Mouse (Mus musculus) erythroblast, adult 5-6 weeks (primary cell): Measurements from ENCODE around the gene Ears2. TPM values are rescaled to one million over a fixed set of nuclear protein-coding genes. Genes with fewer than 3 reads are reported as not detected.

Source experiments
- ATAC-seq: replicated peaks from 2 replicates; pipeline ENCODE4 v1.8.0; 2016; ENCODE audit warnings: moderate number of reproducible peaks, mild to moderate bottlenecking, moderate TSS enrichment, inconsistent platforms; ENCODE audit not compliant: poor library complexity, low FRiP score, severe bottlenecking
- total RNA-seq, 2 experiments: library from RNA; stranded (forward) in 1 of 2; stranded (reverse) in 1 of 2; fragments of 150-400 nt in 1 of 2; fragments of 200-764, 138-1000 nt in 1 of 2; gene quantifications; 2 replicates each; pipeline versions ENCODE4 v1.2.3 to v1.2.4; 2015 to 2017; ENCODE audit warnings: low replicate concordance in 2 of 2

The Ears2 gene
- 0.42 TPM in 1 of 2 replicates, not detected in the other for total RNA-seq (2015; ENCODE audit: low replicate concordance)
- 0.43 and 0.56 TPM in 2 replicates for total RNA-seq (2017; ENCODE audit: low replicate concordance)

GRCm38 (mm10) chr7:122066945-122067516, at the start of gene Ears2, which contains the start of gene Ubfd1:
Ears2 (minus strand) TSS chr7:122067263.
Ubfd1 (plus strand) TSS chr7:122067175.
- ATAC-seq: peak; percentile 97

DNA sequence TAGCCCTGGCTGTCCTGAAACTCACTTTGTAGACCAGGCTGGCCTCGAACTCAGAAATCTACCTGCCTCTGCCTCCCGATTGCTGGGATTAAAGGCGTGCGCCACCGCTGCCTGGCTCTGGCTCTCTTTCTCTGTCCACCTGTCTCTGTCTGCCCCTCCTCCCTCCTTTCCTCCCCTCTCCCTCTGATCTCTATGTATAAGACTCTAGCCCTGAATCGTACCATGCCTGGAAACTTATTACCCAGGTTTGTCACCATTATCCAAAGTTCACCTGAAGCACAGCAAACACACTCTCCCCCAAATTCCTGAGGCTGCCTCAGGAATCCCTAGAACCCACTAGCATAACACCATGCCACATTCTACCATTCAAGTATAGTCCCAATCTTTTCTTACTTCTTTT, 41.1 kb upstream of the Ears2 start:
- ATAC-seq: no peak

- ATAC-seq: peak; percentile 98
These were observed 34.7 kb upstream of the Ears2 start, which contains the start of gene Ndufab1 for GRCm38 (mm10) chr7:122101747-122102244. Ndufab1 (minus strand) TSS chr7:122101886.

- peak; percentile 13; the same call in 1 of the 2 replicates for ATAC-seq
These were observed 34.1 kb upstream of the Ears2 start for GRCm38 (mm10) chr7:122101014-122101746.

- ATAC-seq: peak; percentile 85
These were observed 32.2 kb upstream of the Ears2 start for GRCm38 (mm10) chr7:122099222-122099621.

DNA sequence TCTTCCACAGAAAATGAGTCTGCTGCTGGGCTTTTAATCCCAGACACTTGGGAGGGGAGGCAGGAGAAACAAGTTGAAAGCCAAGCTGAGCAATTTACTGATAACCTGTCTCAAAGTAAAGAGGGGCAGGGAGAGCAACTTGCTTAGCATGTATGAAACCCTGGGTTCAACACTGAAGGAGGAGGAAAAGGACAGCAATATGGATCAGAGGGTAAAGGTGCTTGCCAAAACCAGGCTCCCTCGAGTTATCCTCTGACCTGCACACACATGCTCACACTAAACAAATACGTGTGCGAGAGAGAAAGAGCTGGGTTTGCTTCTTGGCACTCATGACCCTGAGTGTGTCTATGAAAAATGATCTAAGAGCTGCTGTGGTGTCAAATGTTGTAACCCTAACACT, 30.9 kb upstream of the Ears2 start:
- no peak for ATAC-seq

DNA sequence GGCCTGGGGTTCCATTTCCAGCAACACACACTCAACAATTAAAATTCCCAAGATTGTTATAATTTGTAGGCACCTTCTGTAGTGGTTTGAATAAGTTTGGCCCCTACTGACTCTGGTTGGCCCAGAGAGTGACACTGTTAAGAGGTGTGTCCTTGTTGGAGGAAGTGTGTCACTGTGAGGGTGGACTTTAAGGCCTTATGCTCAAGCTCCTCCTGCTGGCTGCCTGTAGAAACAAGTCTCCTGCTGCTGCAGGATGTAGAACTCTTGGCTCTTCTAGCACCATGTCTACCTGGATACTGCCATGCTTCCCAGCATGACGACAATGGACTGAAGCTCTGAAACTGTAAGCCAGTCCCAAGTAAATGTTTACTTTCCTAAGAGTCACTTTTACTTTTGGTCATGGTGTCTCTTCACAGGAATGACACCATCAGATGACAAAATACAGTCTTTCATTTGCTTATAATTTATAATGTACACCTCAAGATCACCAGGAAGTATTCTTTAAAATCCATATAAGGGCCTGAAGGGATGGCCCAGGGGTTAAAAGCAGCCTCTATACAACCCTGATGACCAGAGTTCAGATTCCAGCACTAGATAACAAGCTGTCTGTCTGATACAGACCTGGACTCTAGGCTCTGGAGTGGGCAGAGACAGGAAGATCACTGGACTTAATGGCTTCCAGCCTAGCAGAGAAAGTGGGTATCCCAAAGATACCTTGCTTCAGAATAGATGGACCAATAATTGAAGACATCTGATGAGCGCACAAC, 27.7 kb upstream of the Ears2 start:
- no peak for ATAC-seq

DNA sequence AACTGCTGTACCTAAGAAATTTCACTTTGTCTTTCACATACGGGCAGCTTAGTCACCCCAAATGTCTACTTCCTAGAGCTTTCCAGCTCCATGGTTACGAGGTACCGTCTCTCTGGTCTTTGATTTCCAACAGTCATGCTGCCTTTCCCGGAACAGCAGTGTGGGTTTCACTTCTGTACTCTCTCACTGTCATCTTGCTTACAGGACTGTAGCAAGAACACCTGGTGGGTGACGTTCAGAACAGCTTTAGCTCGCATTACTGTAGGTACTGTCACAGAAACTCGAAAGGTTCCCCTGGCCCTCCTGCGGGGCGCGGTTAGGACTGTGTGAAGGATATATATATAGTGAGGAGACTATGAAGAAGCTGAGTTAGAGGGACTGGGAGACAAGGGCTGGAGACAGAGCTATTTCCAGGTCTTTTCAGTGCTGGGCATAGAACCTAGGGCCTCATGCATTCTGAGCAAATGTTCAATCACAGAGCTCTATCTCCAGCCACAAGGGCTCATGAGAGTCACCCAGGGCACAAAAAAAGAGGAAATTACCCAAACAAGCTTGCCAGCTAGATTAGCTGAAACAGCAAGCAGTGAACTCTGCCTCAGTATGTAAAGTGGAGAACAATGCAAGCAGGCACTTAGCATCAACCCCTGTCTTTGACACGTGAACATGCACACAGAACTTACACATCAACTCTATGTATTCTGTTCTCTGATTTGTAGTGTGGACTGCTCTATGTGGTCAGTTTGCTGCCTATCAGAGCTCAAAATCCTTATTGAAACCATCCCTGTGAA, 20.3 kb upstream of the Ears2 start:
- ATAC-seq: no peak

GRCm38 (mm10) chr7:122081071-122081470, 14.0 kb upstream of the Ears2 start:
- ATAC-seq: no peak

DNA sequence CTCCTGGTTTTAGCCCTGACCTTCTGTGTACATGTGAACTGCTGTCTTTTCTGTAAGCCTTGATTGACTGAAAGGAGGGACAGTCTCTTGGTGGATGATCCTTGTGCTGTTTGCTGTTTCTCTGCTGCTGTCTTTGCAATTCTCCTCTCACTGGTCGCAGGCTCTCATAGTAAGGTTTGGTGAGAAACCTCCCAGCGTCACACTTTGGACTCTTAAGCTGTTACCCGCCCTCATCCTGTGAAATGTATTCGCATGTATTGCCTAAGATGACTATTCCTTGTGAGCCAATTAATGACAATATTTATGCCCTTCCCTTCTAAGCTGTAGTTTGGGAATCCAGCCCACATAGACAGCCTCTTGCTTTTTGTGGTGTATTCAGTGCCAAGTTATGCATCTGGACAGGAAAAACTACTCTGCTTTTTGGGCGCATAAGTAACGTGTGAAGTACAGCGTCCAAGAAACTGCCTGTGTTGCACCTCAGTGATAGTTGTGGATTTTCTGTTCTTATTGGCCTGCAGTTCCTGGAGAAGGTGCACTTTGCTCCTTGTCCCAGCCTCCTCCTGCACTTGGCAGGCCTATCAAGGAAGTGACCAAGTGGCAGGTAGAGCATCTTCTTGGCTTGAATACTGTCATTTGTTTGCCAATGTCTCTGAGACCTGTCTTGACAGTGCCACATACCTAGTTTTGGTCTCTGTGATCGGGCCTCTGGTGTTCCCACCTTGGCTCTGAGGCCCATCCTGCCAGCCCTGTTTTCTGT, 12.9 kb upstream of the Ears2 start:
- ATAC-seq: no peak

DNA sequence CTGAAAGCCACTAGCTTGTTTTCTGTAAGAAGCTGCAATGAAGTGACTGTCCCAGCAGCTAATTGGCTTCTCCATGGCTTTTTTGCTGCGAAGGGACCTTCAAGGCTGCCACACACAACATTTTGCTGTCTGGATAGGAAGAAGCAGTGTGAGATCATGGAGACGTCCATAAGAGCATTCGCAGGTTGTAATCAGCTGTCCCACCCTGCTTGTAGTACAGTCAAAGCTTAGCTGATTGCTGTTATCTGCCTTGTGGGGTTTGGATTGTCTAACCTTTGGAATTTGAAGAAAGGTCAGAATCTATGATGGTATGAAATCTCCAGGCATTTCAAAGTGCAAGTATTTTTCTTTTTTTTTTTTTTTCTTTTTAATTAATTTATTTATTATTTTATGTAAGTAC, 7.3 kb upstream of the Ears2 start:
- ATAC-seq: no peak

DNA sequence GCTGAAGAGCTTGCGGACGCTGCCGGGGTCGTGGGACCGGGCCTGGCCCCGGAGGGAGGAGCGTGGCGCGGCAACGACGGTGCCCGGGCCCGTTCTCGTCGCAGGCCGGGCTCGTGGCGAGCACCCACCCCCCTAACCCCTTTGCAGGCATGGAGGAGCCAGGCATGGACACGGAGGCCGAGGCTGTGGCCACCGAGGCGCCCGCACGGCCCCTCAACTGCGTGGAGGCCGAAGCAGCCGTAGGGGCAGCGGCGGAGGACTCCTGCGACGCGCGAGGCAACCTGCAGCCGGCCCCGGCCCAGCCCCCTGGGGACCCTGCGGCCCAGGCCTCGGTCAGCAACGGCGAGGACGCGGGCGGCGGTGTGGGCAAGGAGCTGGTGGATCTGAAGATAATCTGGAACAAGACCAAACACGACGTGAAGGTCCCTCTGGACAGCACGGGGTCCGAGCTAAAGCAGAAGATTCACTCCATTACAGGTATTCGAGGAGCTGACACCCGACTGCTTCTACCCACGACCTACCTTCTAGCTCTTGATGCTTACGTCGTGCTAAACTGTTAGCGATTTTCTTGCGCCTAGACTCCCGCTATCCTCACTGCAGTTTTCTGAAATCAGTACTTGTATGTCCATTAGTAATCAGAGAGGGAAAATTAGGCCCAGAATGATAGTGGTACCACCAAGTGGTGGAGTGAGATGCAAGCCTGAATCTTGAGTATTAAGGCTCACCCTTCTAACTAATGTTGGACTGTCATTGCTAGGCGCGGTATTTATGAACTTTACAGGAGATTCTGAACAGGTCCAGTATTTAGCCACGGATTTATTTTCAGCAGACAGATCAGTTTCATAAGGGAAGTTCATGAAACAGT, 686 bp upstream of the Ears2 start:
- ATAC-seq: no peak

DNA sequence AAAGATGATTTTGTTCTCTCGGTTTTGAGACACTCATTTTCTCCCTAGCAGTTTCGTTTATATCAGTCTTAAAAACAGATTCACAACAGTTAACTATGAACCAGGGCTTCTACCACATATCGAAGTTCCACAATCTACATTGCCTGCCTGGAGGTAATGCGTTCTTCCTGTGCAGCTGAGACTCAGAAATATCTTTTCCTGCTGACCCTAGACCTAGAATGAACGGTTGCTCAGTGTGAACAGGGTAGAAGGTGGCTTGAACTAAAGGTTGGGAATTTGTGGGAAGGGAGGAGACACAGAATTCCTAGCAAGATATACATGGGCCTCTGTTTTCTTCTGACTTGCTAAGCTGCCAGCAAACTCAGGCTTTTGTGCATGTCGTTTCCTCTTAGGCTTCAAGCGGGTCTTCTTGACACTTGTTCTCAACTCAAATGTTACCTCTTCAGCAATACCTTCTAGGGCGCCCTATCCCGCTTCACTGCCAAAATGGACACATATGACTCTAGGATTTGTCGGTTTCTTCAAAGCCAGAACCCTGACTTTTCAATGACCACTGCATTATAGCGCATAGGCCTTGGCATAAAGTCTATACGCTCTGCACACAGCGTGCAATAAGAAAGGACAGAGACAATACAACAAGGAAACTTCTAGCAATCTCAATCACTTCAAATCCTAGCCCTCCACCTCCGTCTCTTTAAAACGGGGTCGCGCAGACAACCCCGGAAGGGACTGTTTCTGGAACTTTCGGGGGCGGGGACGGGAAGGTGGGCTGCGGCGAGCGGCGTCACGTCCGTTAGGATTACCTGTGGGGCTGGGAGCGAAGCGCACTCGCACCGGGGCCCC, 740 bp downstream of the Ears2 start:
- no peak for ATAC-seq

GRCm38 (mm10) chr7:122065656-122066055, 1.4 kb downstream of the Ears2 start:
- ATAC-seq: no peak

DNA sequence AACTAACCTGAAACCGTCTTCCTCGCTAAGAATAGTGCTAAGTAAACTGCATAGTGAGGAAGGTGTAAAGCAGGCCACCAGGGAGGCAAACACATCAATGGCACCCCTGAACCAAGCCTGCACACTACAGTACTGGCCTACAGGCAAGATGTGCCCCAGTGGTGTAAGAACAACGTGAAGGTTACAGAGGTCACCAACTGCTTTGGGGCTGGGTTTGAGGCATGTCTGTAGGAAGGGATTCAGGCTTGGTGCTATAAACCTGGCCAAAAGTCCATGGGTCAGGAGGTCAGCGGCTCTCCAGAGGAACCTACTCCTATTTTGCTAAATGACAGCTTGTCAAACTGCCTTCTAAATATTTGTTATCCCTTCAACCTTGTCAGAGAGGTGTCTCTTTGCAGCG, 10.4 kb downstream of the Ears2 start:
- ATAC-seq: no peak

- no peak for ATAC-seq
These were observed 16.2 kb downstream of the Ears2 start for GRCm38 (mm10) chr7:122050834-122051233.

DNA sequence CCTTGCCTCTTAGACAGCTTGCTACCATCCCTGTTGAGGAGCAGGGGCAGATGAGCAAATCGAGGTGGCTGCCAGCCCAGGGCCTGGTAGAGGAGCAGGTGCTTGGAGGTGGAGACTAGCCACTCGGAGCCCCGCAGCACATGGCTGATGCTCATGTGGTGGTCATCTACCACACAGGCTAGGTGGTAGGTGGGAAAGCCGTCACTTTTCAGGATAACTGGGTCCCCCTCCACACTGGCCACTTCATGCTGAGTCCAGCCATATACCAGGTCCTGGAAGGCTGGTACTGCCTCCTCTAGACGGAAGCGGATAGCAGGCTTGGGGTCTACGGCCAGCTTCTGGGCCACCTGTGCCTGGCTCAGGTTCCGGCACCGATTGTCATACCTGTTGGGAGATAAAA, 18.9 kb downstream of the Ears2 start:
- no peak for ATAC-seq
